Mouse (Mus musculus): ENCODE measurements around the gene Idnk. TPM values are rescaled to one million over a fixed set of nuclear protein-coding genes. Genes with fewer than 3 reads are reported as not detected.

The Idnk gene
- total RNA-seq, 2 experiments from 2014 or later, result 14.4 to 15.0 TPM

Other genes starting within 250 kb of the Idnk start
- gene Spock1, start 249.3 kb upstream of the Idnk start, total RNA-seq (2015; ENCODE audit: low replicate concordance), result not detected in 2 replicates
- gene Spock1, start 249.3 kb upstream of the Idnk start, total RNA-seq (2017; ENCODE audit: low replicate concordance), result not detected in 2 replicates
- gene Klhl3, start 44.1 kb upstream of the Idnk start, total RNA-seq (2015; ENCODE audit: low replicate concordance), result 0.21 TPM in 1 of 2 replicates, not detected in the other
- 0.14 TPM in 1 of 2 replicates, not detected in the other for gene Klhl3, start 44.1 kb upstream of the Idnk start, total RNA-seq (2017; ENCODE audit: low replicate concordance)
- gene Hnrnpa0, start 29.1 kb upstream of the Idnk start, total RNA-seq (2015; ENCODE audit: low replicate concordance), result 29.6 and 35.1 TPM in 2 replicates
- gene Hnrnpa0, start 29.1 kb upstream of the Idnk start, total RNA-seq (2017; ENCODE audit: low replicate concordance), result 12.9 and 24.4 TPM in 2 replicates
- 15.5 and 15.8 TPM in 2 replicates for gene Ubqln1, start 58.0 kb downstream of the Idnk start, total RNA-seq (2015; ENCODE audit: low replicate concordance)
- 19.3 and 20.6 TPM in 2 replicates for gene Ubqln1, start 58.0 kb downstream of the Idnk start, total RNA-seq (2017; ENCODE audit: low replicate concordance)
- gene Gkap1, start 118.0 kb downstream of the Idnk start, total RNA-seq (2015; ENCODE audit: low replicate concordance), result 1.3 and 6.1 TPM in 2 replicates
- gene Gkap1, start 118.0 kb downstream of the Idnk start, total RNA-seq (2017; ENCODE audit: low replicate concordance), result 4.5 and 5.6 TPM in 2 replicates
- not detected in 2 replicates for gene Kif27, start 201.5 kb downstream of the Idnk start, total RNA-seq (2015; ENCODE audit: low replicate concordance)
- gene Kif27, start 201.5 kb downstream of the Idnk start, total RNA-seq (2017; ENCODE audit: low replicate concordance), result not detected in 2 replicates
- gene 2210016F16Rik, start 227.6 kb downstream of the Idnk start, total RNA-seq (2015; ENCODE audit: low replicate concordance), result 4.8 and 6.7 TPM in 2 replicates
- gene 2210016F16Rik, start 227.6 kb downstream of the Idnk start, total RNA-seq (2017; ENCODE audit: low replicate concordance), result 2.2 and 3.1 TPM in 2 replicates
- 12.7 and 15.8 TPM in 2 replicates for gene Rmi1, start 244.6 kb downstream of the Idnk start, total RNA-seq (2015; ENCODE audit: low replicate concordance)
- 10.2 and 10.5 TPM in 2 replicates for gene Rmi1, start 244.6 kb downstream of the Idnk start, total RNA-seq (2017; ENCODE audit: low replicate concordance)
- gene Hnrnpk, start 245.7 kb downstream of the Idnk start, total RNA-seq (2015; ENCODE audit: low replicate concordance), result 213 and 264 TPM in 2 replicates
- 500 and 598 TPM in 2 replicates for gene Hnrnpk, start 245.7 kb downstream of the Idnk start, total RNA-seq (2017; ENCODE audit: low replicate concordance)